Mouse (Mus musculus): ENCODE data around the gene Fbf1. TPM values are rescaled to one million over a fixed set of nuclear protein-coding genes. Genes with fewer than 3 reads are reported as not detected.

Gene Fbf1
- 11.4 TPM for polyA plus RNA-seq (2014; fragmentation: Illumina TruSeq; extraction: RNeasy Lipid Tissue Mini Kit (QIAGEN cat#74804); ENCODE audit: low read depth, low replicate concordance)

GRCm38 (mm10) chr11:116167884-116168439 is at the start of gene Fbf1:
Gene Fbf1, minus strand, starts transcription at chr11:116168166.

GRCm38 (mm10) chr11:116198639-116199531 is 30.9 kb upstream of the Fbf1 start, which contains the start of the genes Ten1 and Acox1:
Gene Ten1, plus strand, starts transcription at chr11:116198855.
Gene Acox1, minus strand, starts transcription at chr11:116199045.

GRCm38 (mm10) chr11:116138468-116139138 is 29.4 kb downstream of the Fbf1 start, which contains the start of gene Mrpl38:
Gene Mrpl38, minus strand, starts transcription at chr11:116138868.

GRCm38 (mm10) chr11:116130488-116131205 is 37.3 kb downstream of the Fbf1 start, which contains the start of gene Trim65:
Gene Trim65, minus strand, starts transcription at chr11:116131128.

GRCm38 (mm10) chr11:116127156-116127980 is 40.6 kb downstream of the Fbf1 start, which contains the start of gene Trim47:
Gene Trim47, minus strand, starts transcription at chr11:116127210.

Other genes with a start within 250 kb of the Fbf1 start
- 12.8 TPM for gene Sap30bp, start 234.9 kb downstream of the Fbf1 start, polyA plus RNA-seq (2014; fragmentation: Illumina TruSeq; extraction: RNeasy Lipid Tissue Mini Kit (QIAGEN cat#74804); ENCODE audit: low read depth, low replicate concordance)
- 11.7 TPM for gene Recql5, start 234.7 kb downstream of the Fbf1 start, polyA plus RNA-seq (2014; fragmentation: Illumina TruSeq; extraction: RNeasy Lipid Tissue Mini Kit (QIAGEN cat#74804); ENCODE audit: low read depth, low replicate concordance)
- 1.3 TPM for gene Itgb4, start 193.5 kb downstream of the Fbf1 start, polyA plus RNA-seq (2014; fragmentation: Illumina TruSeq; extraction: RNeasy Lipid Tissue Mini Kit (QIAGEN cat#74804); ENCODE audit: low read depth, low replicate concordance)
- 13.4 TPM for gene Galk1, start 155.4 kb downstream of the Fbf1 start, polyA plus RNA-seq (2014; fragmentation: Illumina TruSeq; extraction: RNeasy Lipid Tissue Mini Kit (QIAGEN cat#74804); ENCODE audit: low read depth, low replicate concordance)
- gene H3f3b, start 140.2 kb downstream of the Fbf1 start, polyA plus RNA-seq (2014; fragmentation: Illumina TruSeq; extraction: RNeasy Lipid Tissue Mini Kit (QIAGEN cat#74804); ENCODE audit: low read depth, low replicate concordance): 127 TPM
- 11.0 TPM for gene Unk, start 137.8 kb downstream of the Fbf1 start, polyA plus RNA-seq (2014; fragmentation: Illumina TruSeq; extraction: RNeasy Lipid Tissue Mini Kit (QIAGEN cat#74804); ENCODE audit: low read depth, low replicate concordance)
- 0.76 TPM for gene Unc13d, start 90.2 kb downstream of the Fbf1 start, polyA plus RNA-seq (2014; fragmentation: Illumina TruSeq; extraction: RNeasy Lipid Tissue Mini Kit (QIAGEN cat#74804); ENCODE audit: low read depth, low replicate concordance)
- 108 TPM for gene Wbp2, start 81.2 kb downstream of the Fbf1 start, polyA plus RNA-seq (2014; fragmentation: Illumina TruSeq; extraction: RNeasy Lipid Tissue Mini Kit (QIAGEN cat#74804); ENCODE audit: low read depth, low replicate concordance)
- gene Trim47, start 41.0 kb downstream of the Fbf1 start, polyA plus RNA-seq (2014; fragmentation: Illumina TruSeq; extraction: RNeasy Lipid Tissue Mini Kit (QIAGEN cat#74804); ENCODE audit: low read depth, low replicate concordance): 27.8 TPM
- 9.1 TPM for gene Trim65, start 37.0 kb downstream of the Fbf1 start, polyA plus RNA-seq (2014; fragmentation: Illumina TruSeq; extraction: RNeasy Lipid Tissue Mini Kit (QIAGEN cat#74804); ENCODE audit: low read depth, low replicate concordance)
- 69.6 TPM for gene Mrpl38, start 29.3 kb downstream of the Fbf1 start, polyA plus RNA-seq (2014; fragmentation: Illumina TruSeq; extraction: RNeasy Lipid Tissue Mini Kit (QIAGEN cat#74804); ENCODE audit: low read depth, low replicate concordance)
- gene Ten1, start 30.7 kb upstream of the Fbf1 start, polyA plus RNA-seq (2014; fragmentation: Illumina TruSeq; extraction: RNeasy Lipid Tissue Mini Kit (QIAGEN cat#74804); ENCODE audit: low read depth, low replicate concordance): 10.5 TPM
- gene Acox1, start 30.9 kb upstream of the Fbf1 start, polyA plus RNA-seq (2014; fragmentation: Illumina TruSeq; extraction: RNeasy Lipid Tissue Mini Kit (QIAGEN cat#74804); ENCODE audit: low read depth, low replicate concordance): 239 TPM
- 0.24 TPM for gene Evpl, start 69.9 kb upstream of the Fbf1 start, polyA plus RNA-seq (2014; fragmentation: Illumina TruSeq; extraction: RNeasy Lipid Tissue Mini Kit (QIAGEN cat#74804); ENCODE audit: low read depth, low replicate concordance)
- 56.6 TPM for gene Srp68, start 106.1 kb upstream of the Fbf1 start, polyA plus RNA-seq (2014; fragmentation: Illumina TruSeq; extraction: RNeasy Lipid Tissue Mini Kit (QIAGEN cat#74804); ENCODE audit: low read depth, low replicate concordance)
- not detected for gene Galr2, start 112.8 kb upstream of the Fbf1 start, polyA plus RNA-seq (2014; fragmentation: Illumina TruSeq; extraction: RNeasy Lipid Tissue Mini Kit (QIAGEN cat#74804); ENCODE audit: low read depth, low replicate concordance)
- gene Exoc7, start 139.1 kb upstream of the Fbf1 start, polyA plus RNA-seq (2014; fragmentation: Illumina TruSeq; extraction: RNeasy Lipid Tissue Mini Kit (QIAGEN cat#74804); ENCODE audit: low read depth, low replicate concordance): 34.8 TPM
- gene Foxj1, start 167.2 kb upstream of the Fbf1 start, polyA plus RNA-seq (2014; fragmentation: Illumina TruSeq; extraction: RNeasy Lipid Tissue Mini Kit (QIAGEN cat#74804); ENCODE audit: low read depth, low replicate concordance): not detected
- gene Rnf157, start 244.9 kb upstream of the Fbf1 start, polyA plus RNA-seq (2014; fragmentation: Illumina TruSeq; extraction: RNeasy Lipid Tissue Mini Kit (QIAGEN cat#74804); ENCODE audit: low read depth, low replicate concordance): 4.7 TPM

Measured in heart, adult 10 weeks (tissue).